Mouse (Mus musculus) heart, adult 2 months (tissue): ENCODE results near the gene Stab2.

Experiments
- CTCF ChIP-seq: fragments of 200-600 bp; IDR thresholded peaks from 2 replicates; pipeline ENCODE4 v1.8.1; 2022; ENCODE audit warnings: antibody characterized with exemption, mild to moderate bottlenecking, moderate library complexity
- EP300 ChIP-seq: fragments of 200-500 bp; IDR thresholded peaks from 2 replicates; pipeline ENCODE4 v1.6.1; 2011; ENCODE audit warnings: low read depth, low read length, control low read depth; ENCODE audit not compliant: insufficient read depth

- TF ChIP-seq CTCF: no peak
- TF ChIP-seq EP300: no peak
Measured at GRCm38 (mm10) chr10:86933180-86933695, 74.6 kb downstream of the Stab2 start.
